In the genomic region with DNA sequence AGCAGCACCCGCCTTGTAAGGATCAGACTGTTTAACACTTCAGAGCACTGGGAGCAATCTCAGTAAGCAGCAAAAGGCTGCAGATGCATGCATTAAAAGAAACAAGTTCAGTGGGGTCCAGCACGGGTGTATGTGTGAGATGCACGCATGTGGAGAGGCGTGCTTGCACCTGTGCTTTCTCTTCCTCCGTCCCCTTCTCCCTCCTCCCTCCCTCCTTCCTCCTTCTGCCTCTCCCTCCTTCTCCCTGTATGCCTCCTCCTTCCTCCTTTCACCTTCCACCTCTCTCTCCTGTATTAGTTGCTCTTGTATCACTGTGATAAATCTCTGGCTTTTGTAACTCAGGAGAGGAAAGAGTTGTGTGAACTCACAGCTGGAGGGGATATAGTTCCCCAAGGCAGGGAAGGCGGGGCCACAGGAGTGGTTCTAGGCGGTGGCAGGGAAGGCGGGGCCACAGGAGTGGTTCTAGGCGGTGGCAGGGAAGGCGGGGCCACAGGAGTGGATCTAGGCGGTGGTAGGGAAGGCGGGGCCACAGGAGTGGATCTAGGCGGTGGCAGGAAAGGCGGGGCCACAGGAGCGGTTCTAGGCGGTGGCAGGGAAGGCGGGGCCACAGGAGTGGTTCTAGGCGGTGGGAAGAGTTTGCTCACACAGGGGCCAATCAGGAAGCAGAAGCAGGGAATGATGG, we compare ENCODE assay signal across 8 mouse cellular contexts.
DNase-seq lines count a peak whose midpoint lies in the region; ATAC-seq lines count a peak whose summit lies in the region.

No protein-coding gene starts in this region.

- H3K9ac ChIP-seq in hindbrain, embryonic 14.5 days, result no peak overlapping the region
- H3K9ac ChIP-seq in liver, embryonic 11.5 days (ENCODE audit: low read depth, low read length), result no peak overlapping the region

- no peaks in the 10 kb centered on the region for H3K4me1 ChIP-seq in hindbrain, embryonic 14.5 days (replicated peaks; ENCODE audit: control insufficient read depth, insufficient read depth, low read length)
- no peaks in the 10 kb centered on the region for H3K4me1 ChIP-seq in liver, embryonic 11.5 days (replicated peaks; ENCODE audit: control insufficient read depth, insufficient read depth, low read length)

- intact Hi-C loops in gastrocnemius, postnatal 14 days (cut with DNase I; ENCODE audit: low total_unique reads), result no loop called here

- ATAC-seq in hindbrain, embryonic 14.5 days (ENCODE audit: low FRiP score), result no peak
- peak; percentile 72 for ATAC-seq in liver, embryonic 11.5 days (replicated peaks; ENCODE audit: low FRiP score)

- no peaks in the 10 kb centered on the region for H3K9me3 ChIP-seq in hindbrain, embryonic 14.5 days (ENCODE audit: control insufficient read depth, low read length)
- H3K9me3 ChIP-seq in liver, embryonic 11.5 days (ENCODE audit: control insufficient read depth, low read length), result no peaks in the 10 kb centered on the region; the same call in 1 of the 2 replicates

- H3K4me3 ChIP-seq in hindbrain, embryonic 14.5 days (replicated peaks; ENCODE audit: low read length), result no peak overlapping the region
- no peak overlapping the region for H3K4me3 ChIP-seq in liver, embryonic 11.5 days (ENCODE audit: low read depth, low read length)

- WGBS in hindbrain, embryonic 14.5 days, result 7% methylated on average over 18 of the region's 18 CpGs
- WGBS in liver, embryonic 11.5 days, result 4% methylated on average over 18 of the region's 18 CpGs

- peak; percentile 32 for DNase-seq in adrenal gland, postnatal 14 days
- no peak for DNase-seq in adrenal gland, postnatal 4 days (ENCODE audit: low spot score in 2 of 2)
- DNase-seq in c-Kit-negative CD71-positive TER-119-positive erythroid progenitor cells, embryonic 14.5 days (ENCODE audit: low read depth, low spot score), result peak; percentile 8
- no peak for DNase-seq in hindbrain, embryonic 14.5 days (ENCODE audit: low spot score)
- DNase-seq in liver, embryonic 11.5 days (ENCODE audit: low spot score), result peak; percentile 70
- peak; percentile 0 to 16 for DNase-seq in natural killer cell, adult 2 months (ENCODE audit: low spot score in 2 of 2)
- DNase-seq in thymus, postnatal 4 days, result peak; percentile 74
- no peak for DNase-seq in gastrocnemius, postnatal 14 days

- H3K27me3 ChIP-seq in hindbrain, embryonic 14.5 days (ENCODE audit: control insufficient read depth, insufficient read depth, low read length), result no peaks in the 10 kb centered on the region
- H3K27me3 ChIP-seq in liver, embryonic 11.5 days (replicated peaks; ENCODE audit: control insufficient read depth, insufficient read depth, low read length), result no peaks in the 10 kb centered on the region

- no peak overlapping the region for H3K27ac ChIP-seq in hindbrain, embryonic 14.5 days
- H3K27ac ChIP-seq in liver, embryonic 11.5 days (ENCODE audit: low read depth, low read length), result no peak overlapping the region

- no peaks in the 10 kb centered on the region for H3K36me3 ChIP-seq in hindbrain, embryonic 14.5 days (replicated peaks; ENCODE audit: control insufficient read depth, insufficient read depth)
- no peaks in the 10 kb centered on the region for H3K36me3 ChIP-seq in liver, embryonic 11.5 days (ENCODE audit: control insufficient read depth, insufficient read depth, low read length)

- peak overlapping the region; percentile 16; the same call in 1 of the 2 replicates for H3K4me2 ChIP-seq in hindbrain, embryonic 14.5 days (replicated peaks)
- H3K4me2 ChIP-seq in liver, embryonic 11.5 days, result peak overlapping the region; percentile 33

Comparison
In these comparisons a context has a peak if more than half of its experiments do, and no peak if none do; other contexts are left out.
1. DNase-seq: peak in adrenal gland, postnatal 14 days (single experiment), c-Kit-negative CD71-positive TER-119-positive erythroid progenitor cells, embryonic 14.5 days (single experiment), liver, embryonic 11.5 days (single experiment), natural killer cell, adult 2 months (2 of 2) and thymus, postnatal 4 days (single experiment); none in adrenal gland, postnatal 4 days (0 of 2), hindbrain, embryonic 14.5 days (single experiment) and gastrocnemius, postnatal 14 days (single experiment).